Mouse (Mus musculus) ES-Bruce4 (cell line): ENCODE results near the gene Tmem107. TPM values are rescaled to one million over a fixed set of nuclear protein-coding genes. Genes with fewer than 3 reads are reported as not detected.

Experiments
- H3K27ac ChIP-seq: 2 replicates; pipeline ENCODE4 v1.5.1; 2012; ENCODE audit warnings: low read length, inconsistent platforms; ENCODE audit not compliant: insufficient read depth
- H3K27me3 ChIP-seq: 2 replicates; pipeline ENCODE4 v1.6.1; 2012; ENCODE audit warnings: mild to moderate bottlenecking, low read length, inconsistent platforms; ENCODE audit not compliant: control insufficient read depth, poor library complexity, insufficient read depth, severe bottlenecking
- H3K36me3 ChIP-seq: 2 replicates; pipeline ENCODE4 v1.6.1; 2012; ENCODE audit warnings: inconsistent platforms, mild to moderate bottlenecking, low read length, moderate library complexity; ENCODE audit not compliant: control insufficient read depth, poor library complexity, insufficient read depth, severe bottlenecking
- H3K4me1 ChIP-seq: one replicate; pipeline ENCODE4 v1.8.1; 2011; ENCODE audit warnings: low read length; ENCODE audit not compliant: control insufficient read depth, insufficient read depth
- H3K4me3 ChIP-seq: 2 replicates; pipeline ENCODE4 v1.5.1; 2011; ENCODE audit warnings: low read depth, mild to moderate bottlenecking, low read length
- H3K9ac ChIP-seq: 2 replicates; pipeline ENCODE4 v1.6.1; 2012; ENCODE audit warnings: low read depth, mild to moderate bottlenecking, inconsistent platforms; ENCODE audit not compliant: poor library complexity, severe bottlenecking
- H3K9me3 ChIP-seq: replicated peaks from 2 replicates; pipeline ENCODE4 v1.6.1; 2012; ENCODE audit warnings: mild to moderate bottlenecking, low read length, inconsistent platforms; ENCODE audit not compliant: control insufficient read depth, poor library complexity, insufficient read depth, severe bottlenecking
- CTCF ChIP-seq: IDR thresholded peaks from one replicate; pipeline ENCODE4 v1.8.1; 2011; ENCODE audit warnings: low read depth, low read length
- EP300 ChIP-seq: IDR thresholded peaks from 2 replicates; pipeline ENCODE4 v1.6.1; 2011; ENCODE audit warnings: low read depth, low read length; ENCODE audit not compliant: insufficient read depth
- POLR2A ChIP-seq: IDR thresholded peaks from one replicate; pipeline ENCODE4 v1.8.1; 2011; ENCODE audit warnings: low read length; ENCODE audit not compliant: insufficient read depth
- polyA plus RNA-seq: library from polyadenylated mRNA; stranded (reverse); fragments of >200 nt; gene quantifications from 2 replicates; pipeline ENCODE4 v1.2.4, GENCODE M21; 2011; ENCODE audit warnings: low read depth; ENCODE audit not compliant: missing spikeins, insufficient read depth, insufficient read length

Tmem107 gene
- polyA plus RNA-seq, 1 experiment = 17.1 TPM

DNA sequence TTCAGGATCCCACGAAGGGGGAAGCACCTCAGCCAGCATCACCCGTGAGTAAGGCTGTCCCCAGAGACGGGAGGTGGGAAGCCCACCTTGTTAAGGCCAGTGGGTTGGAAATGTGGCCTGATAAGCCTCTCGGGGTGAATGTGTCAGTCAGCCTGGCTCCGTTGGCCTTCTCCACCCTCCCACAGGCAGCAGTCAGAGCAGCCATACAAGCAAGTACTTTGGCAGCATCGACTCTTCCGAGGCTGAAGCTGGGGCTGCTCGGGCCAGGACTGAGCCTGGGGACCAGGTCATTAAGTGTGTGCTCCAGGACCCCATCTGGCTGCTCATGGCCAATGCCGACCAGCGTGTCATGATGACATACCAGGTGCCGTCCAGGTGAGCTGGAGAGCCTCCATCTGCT, 37.1 kb downstream of the Tmem107 start:
- Histone ChIP-seq H3K4me3 (no peak overlapping the region), H3K9ac (no peak overlapping the region), H3K36me3 (peaks cover 11% of the 10 kb centered on the region), H3K4me1 (peaks cover 4% of the 10 kb centered on the region), H3K9me3 (no peaks in the 10 kb centered on the region), H3K27ac (no peak overlapping the region), H3K27me3 (no peaks in the 10 kb centered on the region)
- no peak for TF ChIP-seq POLR2A
- no peak for TF ChIP-seq CTCF
- no peak for TF ChIP-seq EP300

GRCm38 (mm10) chr11:69108223-69108622, 37.6 kb downstream of the Tmem107 start:
- peaks cover 4% of the 10 kb centered on the region for H3K4me1 ChIP-seq
- H3K9me3 ChIP-seq = no peaks in the 10 kb centered on the region
- no peaks in the 10 kb centered on the region for H3K27me3 ChIP-seq
- TF ChIP-seq EP300 = no peak
- TF ChIP-seq POLR2A = no peak
- TF ChIP-seq CTCF = no peak
- H3K9ac ChIP-seq = no peak overlapping the region
- H3K27ac ChIP-seq = no peak overlapping the region
- no peak overlapping the region for H3K4me3 ChIP-seq
- H3K36me3 ChIP-seq = peaks cover 8% of the 10 kb centered on the region; the same call in 1 of the 2 replicates

GRCm38 (mm10) chr11:69109032-69109900, 38.7 kb downstream of the Tmem107 start:
- TF ChIP-seq CTCF (no peak), POLR2A (no peak), EP300 (no peak)
- peaks cover 4% of the 10 kb centered on the region for H3K4me1 ChIP-seq
- no peak overlapping the region for H3K4me3 ChIP-seq
- peaks cover 2% of the 10 kb centered on the region; the same call in 1 of the 2 replicates for H3K36me3 ChIP-seq
- H3K27me3 ChIP-seq = no peaks in the 10 kb centered on the region
- no peaks in the 10 kb centered on the region for H3K9me3 ChIP-seq
- no peak overlapping the region for H3K27ac ChIP-seq
- peak overlapping the region; percentile 30 for H3K9ac ChIP-seq

- Histone ChIP-seq H3K36me3 (no peaks in the 10 kb centered on the region; the same call in 1 of the 2 replicates), H3K27ac (no peak overlapping the region), H3K9me3 (no peaks in the 10 kb centered on the region), H3K27me3 (no peaks in the 10 kb centered on the region), H3K9ac (peak overlapping the region; percentile 39), H3K4me3 (peak overlapping the region; percentile 84), H3K4me1 (peaks cover 4% of the 10 kb centered on the region)
- TF ChIP-seq EP300 (0 out of 2 replicates have a peak, but pooled peaks have one; percentile 20), POLR2A (no peak)
Measured at GRCm38 (mm10) chr11:69110319-69111046, 39.9 kb downstream of the Tmem107 start.

- Histone ChIP-seq H3K4me1 (peaks cover 4% of the 10 kb centered on the region), H3K9me3 (no peaks in the 10 kb centered on the region), H3K27ac (no peak overlapping the region), H3K9ac (peak overlapping the region; percentile 39; the same call in 1 of the 2 replicates), H3K27me3 (no peaks in the 10 kb centered on the region), H3K36me3 (no peaks in the 10 kb centered on the region), H3K4me3 (peak overlapping the region; percentile 84)
- TF ChIP-seq CTCF (no peak), EP300 (no peak), POLR2A (no peak)
Measured at GRCm38 (mm10) chr11:69111051-69111810, 40.6 kb downstream of the Tmem107 start.
